Mouse (Mus musculus) layer of hippocampus, adult 8-10 months (tissue): ENCODE data around the gene Khk. TPM values are rescaled to one million over a fixed set of nuclear protein-coding genes. Genes with fewer than 3 reads are reported as not detected.

Experiments used
- DNase-seq, 2 experiments: peaks; one replicate each; pipeline ENCODE4 v3.0.0; 2022; ENCODE audit warnings: low spot score in 2 of 2
- total RNA-seq, 4 experiments: library from RNA; stranded (reverse); gene quantifications; 2 replicates each; pipeline ENCODE4 v1.2.4; 2022

Gene Khk
- total RNA-seq, 4 experiments from 2014 or later = 13.2 to 23.8 (median 16.8) TPM

GRCm38 (mm10) chr5:30934725-30935461, 13.7 kb downstream of the Khk start:
- no peak for DNase-seq

- DNase-seq = no peak
These were observed 21.8 kb downstream of the Khk start for GRCm38 (mm10) chr5:30943004-30943403.

GRCm38 (mm10) chr5:30944344-30944743, 23.1 kb downstream of the Khk start:
- DNase-seq = no peak

- peak; percentile 64 for DNase-seq
These were observed 23.9 kb downstream of the Khk start, which contains the start of gene Cgref1 for GRCm38 (mm10) chr5:30944956-30945781. Gene Cgref1, minus strand, starts transcription at chr5:30945591.

GRCm38 (mm10) chr5:30948620-30949019, 27.4 kb downstream of the Khk start:
- DNase-seq = no peak

- peak; percentile 90 for DNase-seq
These were observed 28.6 kb downstream of the Khk start for GRCm38 (mm10) chr5:30949654-30950326.

- DNase-seq = no peak
These were observed 29.2 kb downstream of the Khk start for GRCm38 (mm10) chr5:30950451-30950850.

- no peak for DNase-seq
These were observed 29.7 kb downstream of the Khk start for GRCm38 (mm10) chr5:30950922-30951321.

GRCm38 (mm10) chr5:30951706-30952105, 30.5 kb downstream of the Khk start:
- DNase-seq = no peak

GRCm38 (mm10) chr5:30952551-30952950, 31.3 kb downstream of the Khk start:
- DNase-seq = no peak

GRCm38 (mm10) chr5:30954065-30954464, 32.8 kb downstream of the Khk start:
- DNase-seq = no peak

- no peak for DNase-seq
These were observed 33.3 kb downstream of the Khk start for GRCm38 (mm10) chr5:30954556-30954955.

GRCm38 (mm10) chr5:30955751-30956150, 34.5 kb downstream of the Khk start:
- DNase-seq = no peak

- no peak for DNase-seq
These were observed 36.7 kb downstream of the Khk start for GRCm38 (mm10) chr5:30957891-30958290.

- DNase-seq = no peak
These were observed 38.1 kb downstream of the Khk start for GRCm38 (mm10) chr5:30959198-30959854.

GRCm38 (mm10) chr5:30959966-30960501, 38.8 kb downstream of the Khk start, which contains the start of gene Preb:
Gene Preb, minus strand, starts transcription at chr5:30960361.
- DNase-seq = peak; percentile 97 to 99

- DNase-seq = no peak
These were observed 39.6 kb downstream of the Khk start for GRCm38 (mm10) chr5:30960814-30961213.

GRCm38 (mm10) chr5:30961545-30962505, 40.6 kb downstream of the Khk start:
- no peak for DNase-seq

- DNase-seq = no peak
These were observed 42.7 kb downstream of the Khk start for GRCm38 (mm10) chr5:30963916-30964315.

- no peak for DNase-seq
These were observed 45.0 kb downstream of the Khk start for GRCm38 (mm10) chr5:30966189-30966588.
